Mouse (Mus musculus): ENCODE data around the gene Atp6v1a.

The Atp6v1a gene

DNA sequence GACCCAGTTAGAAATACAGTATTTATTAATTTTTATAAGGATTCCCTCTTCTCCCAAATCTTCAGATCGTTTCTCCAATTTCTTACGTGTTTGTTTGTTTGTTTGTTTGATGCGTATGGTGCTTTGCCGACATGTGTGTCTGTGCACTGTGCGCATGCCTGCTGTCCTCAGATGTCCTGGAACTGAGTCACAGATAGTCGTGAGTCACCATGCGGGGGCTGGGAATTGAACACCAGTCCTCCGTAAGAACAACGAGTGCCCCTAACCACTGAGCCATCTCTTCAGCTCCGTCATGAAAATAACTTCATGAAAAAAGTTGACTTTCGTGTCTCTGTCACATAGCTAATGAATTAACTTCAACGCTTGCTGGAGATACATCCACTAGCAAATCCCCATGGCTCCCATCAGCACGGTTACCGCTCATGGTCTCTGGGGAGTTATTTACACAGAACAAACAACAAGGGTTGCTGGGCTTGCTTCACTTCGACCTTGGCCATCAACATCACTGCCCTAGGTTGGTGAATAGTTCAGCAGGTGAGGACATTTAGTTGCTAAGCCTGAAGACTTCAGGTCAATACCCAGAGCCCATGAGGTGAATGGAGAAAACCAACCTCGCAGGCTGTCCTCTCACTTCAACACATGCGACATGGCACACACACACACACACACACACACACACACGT lies 78.8 kb downstream of the Atp6v1a start:
- DNase-seq, result no peak

DNA sequence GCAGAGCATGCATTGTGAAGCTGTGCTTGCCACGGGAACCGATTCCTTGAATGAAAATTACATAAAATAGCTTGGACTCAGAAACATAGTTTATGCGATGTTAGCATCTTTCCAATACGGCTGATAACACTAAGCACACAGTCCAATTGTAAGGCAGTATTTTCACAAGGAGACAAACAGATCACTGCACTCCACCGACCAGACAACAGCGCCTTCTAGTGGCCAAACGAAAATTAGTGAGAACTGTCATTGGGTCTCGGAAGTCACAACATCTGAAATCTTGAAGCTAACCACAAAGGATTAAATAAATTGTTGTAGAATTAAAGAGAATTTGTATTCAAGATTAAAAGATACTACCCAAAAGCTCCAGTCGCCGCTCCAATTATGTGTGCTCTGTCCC lies 80.8 kb downstream of the Atp6v1a start:
- peak; percentile 34 to 52 for DNase-seq

DNA sequence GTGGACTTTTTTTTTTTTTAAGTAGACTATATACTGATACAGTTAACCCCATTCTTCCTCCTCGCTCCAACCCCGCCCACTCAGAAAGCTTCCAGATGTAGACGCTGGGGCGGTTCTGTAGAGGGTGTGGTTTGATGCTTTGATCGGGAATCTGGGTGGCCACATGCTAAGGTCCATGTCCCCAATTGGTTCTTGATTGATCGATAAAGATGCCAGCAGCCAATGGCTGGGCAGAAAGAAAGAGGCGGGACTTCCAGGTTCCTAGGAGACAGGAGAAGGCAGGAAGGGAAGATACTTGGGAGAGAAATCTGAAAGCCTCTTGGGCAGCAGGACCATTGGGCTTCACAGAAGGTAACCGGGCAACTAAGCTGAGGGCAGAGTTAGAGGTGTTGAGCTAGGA lies 83.7 kb downstream of the Atp6v1a start:
- no peak for DNase-seq

DNA sequence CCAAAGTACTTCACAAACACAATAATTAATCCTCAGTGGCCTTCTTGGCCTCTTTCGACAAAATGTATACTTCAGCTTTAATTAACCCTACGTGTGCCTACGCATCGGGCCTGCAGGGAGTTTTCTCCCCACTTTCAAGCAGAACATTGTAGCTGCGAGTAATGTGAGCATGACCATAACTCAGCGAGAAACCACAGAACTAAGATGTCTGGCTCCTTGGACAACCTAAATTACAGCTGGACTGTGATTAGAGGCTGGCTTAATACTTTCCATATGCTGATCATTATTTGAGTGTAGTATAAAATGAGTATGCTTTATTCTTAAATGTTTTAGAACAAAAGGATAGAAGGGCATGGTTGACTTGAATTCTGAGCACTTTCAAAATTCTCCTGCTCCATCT lies 86.2 kb downstream of the Atp6v1a start:
- DNase-seq, result no peak

DNA sequence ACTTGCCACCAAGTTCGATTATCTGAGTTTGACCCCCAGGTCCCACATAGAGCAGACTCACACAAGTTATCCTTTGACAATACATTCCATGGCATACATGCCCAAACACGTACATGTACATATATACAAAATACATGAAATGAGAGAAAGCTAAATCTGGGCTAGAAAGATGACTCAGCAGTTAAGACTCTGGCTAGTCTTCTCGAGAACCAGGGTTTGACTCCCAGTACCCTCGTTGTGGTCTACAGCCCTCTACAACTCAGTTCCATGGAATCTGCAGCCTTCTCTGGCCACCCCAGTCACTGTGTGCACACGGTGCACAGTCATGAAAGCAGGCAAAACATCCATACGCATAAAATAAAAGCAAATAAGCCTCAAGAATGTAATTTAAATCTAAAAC lies 87.1 kb downstream of the Atp6v1a start:
- DNase-seq, result no peak

DNA sequence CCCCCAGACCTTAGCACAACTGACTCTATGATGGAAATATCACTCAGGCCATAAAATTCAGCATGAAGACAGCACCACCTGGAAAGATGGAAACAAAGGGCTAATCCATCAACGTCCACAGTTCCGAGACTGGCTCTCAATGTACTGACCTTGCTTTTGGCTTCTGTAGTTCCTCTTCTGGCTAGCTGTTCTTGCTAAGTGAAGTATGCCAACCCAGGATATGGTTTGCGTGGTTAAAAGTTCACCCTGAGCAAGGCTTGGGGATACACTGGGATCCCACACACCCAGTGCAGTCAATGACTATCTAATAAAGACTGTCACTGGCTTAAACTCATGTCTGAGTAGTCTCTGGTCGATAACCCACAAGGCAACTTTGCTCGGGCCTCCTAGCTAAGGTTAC lies 89.4 kb downstream of the Atp6v1a start:
- no peak for DNase-seq

DNA sequence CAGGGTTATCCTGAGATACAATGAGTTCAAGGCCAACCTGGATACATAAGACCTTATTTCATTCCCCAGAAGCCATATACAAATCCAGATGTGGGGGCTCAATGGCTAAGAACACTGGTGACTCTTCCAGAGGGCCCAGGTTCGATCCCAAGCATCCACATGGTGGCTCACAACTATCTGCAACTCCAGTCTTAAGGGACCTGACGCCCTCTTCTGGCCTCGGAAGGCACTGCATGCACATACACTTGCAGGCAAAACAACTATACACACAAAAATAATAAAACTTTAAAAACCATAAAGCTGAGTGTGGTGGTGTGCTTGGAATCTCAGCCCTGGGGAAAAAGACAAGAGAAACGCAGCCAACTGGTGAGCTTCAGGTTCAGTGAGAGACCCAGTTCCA lies 100.4 kb downstream of the Atp6v1a start:
- DNase-seq, result peak in 1 of 2 experiments; percentile 8
